Mouse (Mus musculus) heart, postnatal 36 days (tissue): Measurements from ENCODE around the gene Ttll5. TPM values are rescaled to one million over a fixed set of nuclear protein-coding genes. Genes with fewer than 3 reads are reported as not detected.

Experiments
- total RNA-seq, 2 experiments: library from RNA; stranded (reverse); gene quantifications; 2 replicates each; pipeline ENCODE4 v1.2.3; 2021

Gene Ttll5
- total RNA-seq, 2 experiments from 2014 or later = 14.6 to 14.8 TPM

Other genes with a start within 250 kb of the Ttll5 start
- 1 to 10 TPM; 8.7 to 9.0 TPM for gene Jdp2, start 225.6 kb upstream of the Ttll5 start, total RNA-seq
- 1 to 10 TPM in 1 of 2 experiments, under 1 TPM in 1; 0.64 to 1.2 TPM for gene Batf, start 138.0 kb upstream of the Ttll5 start, total RNA-seq
- gene Flvcr2, start 78.1 kb upstream of the Ttll5 start, total RNA-seq = 1 to 10 TPM; 2.3 to 3.1 TPM
- gene Erg28, start 109 bp upstream of the Ttll5 start, total RNA-seq = 1 to 10 TPM; 7.5 to 7.7 TPM